Mouse (Mus musculus) ES-E14 (cell line): ENCODE data around the gene Mtmr14. TPM values are rescaled to one million over a fixed set of nuclear protein-coding genes. Genes with fewer than 3 reads are reported as not detected.
A peak's percentile ranks its signal among the peaks of the same experiment; 100 is the strongest.

Experiments
- DNase-seq: peaks from one replicate; pipeline ENCODE4 v3.0.0-alpha.2; 2013; ENCODE audit warnings: low read depth, low spot score
- H3K27ac ChIP-seq: 2 replicates; pipeline ENCODE4 v1.5.1; 2012; ENCODE audit warnings: low read depth, mild to moderate bottlenecking, low read length, moderate library complexity, mixed read lengths; ENCODE audit not compliant: poor library complexity, insufficient read depth, severe bottlenecking
- H3K36me3 ChIP-seq: 2 replicates; pipeline ENCODE4 v1.6.1; 2012; ENCODE audit warnings: mild to moderate bottlenecking, low read length, moderate library complexity, mixed read lengths; ENCODE audit not compliant: control insufficient read depth, poor library complexity, insufficient read depth, severe bottlenecking
- H3K4me1 ChIP-seq, 2 experiments: fragments of 150-350 bp in 1 of 2; sonication (generic) in 1 of 2; 2 replicates each; pipeline ENCODE4 v1.6.1; 2012; ENCODE audit warnings: low read length in 2 of 2, mild to moderate bottlenecking in 1 of 2, mixed read lengths in 1 of 2; ENCODE audit not compliant: control insufficient read depth in 2 of 2, insufficient read depth in 2 of 2, poor library complexity in 1 of 2
- H3K4me3 ChIP-seq, 2 experiments: fragments of 150-350 bp in 1 of 2; sonication (generic) in 1 of 2; 2 replicates each; pipeline ENCODE4 v1.5.1; 2012; ENCODE audit warnings: low read length in 2 of 2, low read depth in 1 of 2, mild to moderate bottlenecking in 1 of 2, mixed read lengths in 1 of 2; ENCODE audit not compliant: insufficient read depth in 1 of 2, poor library complexity in 1 of 2, severe bottlenecking in 1 of 2
- H3K9ac ChIP-seq: 2 replicates; pipeline ENCODE4 v1.6.1; 2012; ENCODE audit warnings: low read depth, mild to moderate bottlenecking, low read length, mixed read lengths; ENCODE audit not compliant: poor library complexity, insufficient read depth, severe bottlenecking
- H3K9me3 ChIP-seq: fragments of 150-350 bp; sonication (generic); 2 replicates; pipeline ENCODE4 v1.6.1; 2012; ENCODE audit warnings: low read depth, mild to moderate bottlenecking, low read length; ENCODE audit not compliant: control insufficient read depth, insufficient read depth
- CHD2 ChIP-seq: IDR thresholded peaks from 2 replicates; pipeline ENCODE4 v1.6.1; 2014; ENCODE audit warnings: mild to moderate bottlenecking, low read depth, low read length, inconsistent platforms
- HCFC1 ChIP-seq: IDR thresholded peaks from 2 replicates; pipeline ENCODE4 v1.6.1; 2012; ENCODE audit warnings: low read length, inconsistent platforms, borderline replicate concordance; ENCODE audit not compliant: insufficient read depth
- MAFK ChIP-seq: IDR thresholded peaks from 2 replicates; pipeline ENCODE4 v1.6.1; 2014; ENCODE audit warnings: mild to moderate bottlenecking, low read depth, low read length, inconsistent platforms; ENCODE audit not compliant: insufficient read depth
- ZC3H11A ChIP-seq: IDR thresholded peaks from 2 replicates; pipeline ENCODE4 v1.6.1; 2012; ENCODE audit warnings: low read depth, mild to moderate bottlenecking, inconsistent platforms, low read length, borderline replicate concordance
- ZNF384 ChIP-seq: IDR thresholded peaks from 2 replicates; pipeline ENCODE4 v1.6.1; 2012; ENCODE audit warnings: low read depth, low read length, inconsistent platforms
- in situ Hi-C, 2 experiments: fragments of 600-800 bp; cut with MboI; formaldehyde crosslinking; loops; one replicate each; pipeline ENCODE4 v1.15.1; 2025; ENCODE audit warnings: low sequenced_read_pairs in 2 of 2, inconsistent platforms in 1 of 2; ENCODE audit not compliant: unreplicated experiment in 2 of 2
- total RNA-seq: library from RNA; depleted of rRNA; stranded (reverse); fragments of 300-350 nt; gene quantifications from 2 replicates; pipeline ENCODE4 v1.2.3, GENCODE M21; 2012

The Mtmr14 gene
- total RNA-seq, 1 experiment, result 42.4 TPM

DNA sequence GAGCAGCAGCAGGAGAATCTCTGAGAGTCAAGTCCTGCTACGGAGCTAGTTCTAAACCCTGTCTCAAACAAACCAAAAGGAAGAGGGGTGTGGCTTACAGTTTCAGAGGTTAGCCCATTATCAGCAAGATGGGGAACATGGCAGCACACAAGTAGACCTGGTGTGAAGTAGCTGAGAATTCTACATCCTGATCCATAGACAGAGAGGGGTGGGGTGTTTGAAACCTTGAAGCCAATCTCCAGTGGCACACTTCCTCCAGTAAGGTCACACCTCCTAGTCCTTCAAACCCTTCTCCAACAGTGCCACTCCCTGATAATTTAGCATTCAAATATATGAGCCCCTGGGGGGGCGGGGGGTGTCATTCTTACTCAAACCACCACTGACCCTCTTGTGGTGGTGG lies 58.4 kb downstream of the Mtmr14 start:
- H3K4me1 ChIP-seq, result peaks cover 5 to 34% of the 10 kb centered on the region in 2 experiments; a peak in 3 of 4 replicates
- no peak overlapping the region for H3K4me3 ChIP-seq
- no peaks in the 10 kb centered on the region for H3K36me3 ChIP-seq
- H3K9ac ChIP-seq, result no peak overlapping the region
- DNase-seq, result no peak
- no peaks in the 10 kb centered on the region for H3K9me3 ChIP-seq
- peak overlapping the region; percentile 87; the same call in 1 of the 2 replicates for H3K27ac ChIP-seq
- in situ Hi-C loops, result no loop called here
- no peak for TF ChIP-seq CHD2
- no peak for TF ChIP-seq MAFK
- TF ChIP-seq HCFC1, result no peak
- TF ChIP-seq ZNF384, result no peak
- no peak for TF ChIP-seq ZC3H11A

DNA sequence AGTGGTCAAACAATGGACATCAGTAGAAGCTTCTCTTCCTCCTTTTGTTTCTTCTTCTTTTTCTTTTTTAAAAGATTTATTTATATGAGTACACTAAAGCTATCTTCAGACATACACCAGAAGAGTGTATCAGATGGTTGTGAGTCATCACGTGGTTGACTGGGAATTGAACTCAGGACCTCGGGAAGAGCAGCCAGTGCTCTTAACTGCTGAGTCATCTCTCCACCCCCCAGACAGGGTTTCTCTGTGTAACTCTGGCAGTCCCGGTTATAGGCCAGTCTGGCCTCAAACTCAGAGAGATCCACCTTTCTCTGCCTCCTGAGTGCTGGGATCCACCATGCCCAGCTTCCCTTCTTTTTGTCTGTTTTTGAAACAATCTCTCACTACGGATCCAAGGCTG lies 59.0 kb downstream of the Mtmr14 start:
- in situ Hi-C loops, result no loop called here
- no peaks in the 10 kb centered on the region for H3K9me3 ChIP-seq
- H3K27ac ChIP-seq, result peak overlapping the region; percentile 87
- no peak overlapping the region for H3K4me3 ChIP-seq
- peak overlapping the region; percentile 55; the same call in 1 of the 2 replicates for H3K9ac ChIP-seq
- peaks cover 5 to 36% of the 10 kb centered on the region in 2 experiments; a peak in 3 of 4 replicates for H3K4me1 ChIP-seq
- no peaks in the 10 kb centered on the region for H3K36me3 ChIP-seq
- no peak for DNase-seq
- TF ChIP-seq MAFK, result peak; percentile 85
- no peak for TF ChIP-seq HCFC1

DNA sequence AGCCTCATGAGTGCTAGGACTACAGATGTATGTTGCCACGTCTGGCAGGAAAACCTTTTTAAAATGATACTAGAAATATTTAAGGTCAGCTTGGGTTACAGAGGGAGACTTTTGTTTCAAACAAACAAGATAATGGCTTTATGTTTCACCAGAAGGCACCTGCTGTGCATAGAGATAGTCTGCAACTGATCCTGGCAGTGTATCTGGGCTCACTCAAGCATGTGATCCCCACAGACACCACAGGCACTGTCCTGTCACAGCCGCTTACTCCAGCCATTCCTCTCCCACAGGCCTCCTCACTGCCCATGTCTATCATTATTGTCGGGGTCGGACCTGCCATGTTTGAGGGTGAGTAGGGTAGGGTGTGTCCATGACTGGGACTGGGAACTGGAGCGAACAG lies 63.7 kb downstream of the Mtmr14 start:
- Histone ChIP-seq H3K9ac (no peak overlapping the region), H3K27ac (no peak overlapping the region), H3K4me3 (no peak overlapping the region), H3K36me3 (no peaks in the 10 kb centered on the region), H3K4me1 (peaks cover 3 to 13% of the 10 kb centered on the region in 2 experiments; a peak in 3 of 4 replicates), H3K9me3 (no peaks in the 10 kb centered on the region)
- TF ChIP-seq CHD2 (no peak), HCFC1 (no peak), ZC3H11A (no peak), ZNF384 (no peak), MAFK (no peak)
- in situ Hi-C loops, result no loop called here
- DNase-seq, result no peak

DNA sequence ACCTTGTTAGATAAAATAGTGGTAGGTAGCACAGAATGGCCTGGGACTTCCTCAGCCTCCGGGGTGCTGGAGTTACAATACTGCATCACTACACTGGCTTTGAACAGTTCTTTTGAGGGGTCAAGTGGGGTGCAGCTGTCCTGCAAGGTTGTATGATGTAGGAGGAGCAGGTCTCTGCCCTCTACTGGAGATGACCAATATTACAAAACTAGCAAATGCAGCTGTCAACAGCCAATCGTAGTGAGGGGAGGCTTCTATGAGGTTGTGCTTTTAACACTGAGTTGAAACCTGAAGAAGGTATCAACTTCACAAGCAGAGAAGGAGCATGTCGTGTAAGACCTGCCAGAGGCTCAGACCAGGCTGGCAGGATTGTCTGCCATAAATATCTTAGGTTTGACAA lies 64.6 kb downstream of the Mtmr14 start:
- no peak for DNase-seq

More for the DNA sequence above, 64.6 kb downstream of the Mtmr14 start:
- in situ Hi-C loops, result no loop called here
- Histone ChIP-seq H3K36me3 (no peaks in the 10 kb centered on the region), H3K4me3 (no peak overlapping the region), H3K27ac (no peak overlapping the region), H3K9ac (no peak overlapping the region), H3K4me1 (peaks cover 2 to 11% of the 10 kb centered on the region in 2 experiments; a peak in 2 of 4 replicates), H3K9me3 (no peaks in the 10 kb centered on the region)
- no peak for TF ChIP-seq MAFK
- no peak for TF ChIP-seq HCFC1
- no peak for TF ChIP-seq CHD2
- no peak for TF ChIP-seq ZNF384
- no peak for TF ChIP-seq ZC3H11A
